Mouse (Mus musculus) thymus, adult 2 months (tissue): ENCODE measurements around the gene Dcakd. TPM values are rescaled to one million over a fixed set of nuclear protein-coding genes. Genes with fewer than 3 reads are reported as not detected.

Source experiments
- DNase-seq: peaks from one replicate; pipeline ENCODE4 v3.0.0; 2021
- H3K27ac ChIP-seq: fragments of 200-500 bp; 2 replicates; pipeline ENCODE4 v1.5.1; 2012; ENCODE audit warnings: low read length, control low read depth; ENCODE audit not compliant: control insufficient read depth, insufficient read depth
- H3K27me3 ChIP-seq: fragments of 200-500 bp; 2 replicates; pipeline ENCODE4 v1.6.1; 2012; ENCODE audit warnings: mild to moderate bottlenecking, low read length, moderate library complexity, mixed read lengths; ENCODE audit not compliant: control insufficient read depth, insufficient read depth
- H3K36me3 ChIP-seq: fragments of 200-500 bp; 2 replicates; pipeline ENCODE4 v1.6.1; 2012; ENCODE audit warnings: mild to moderate bottlenecking, low read length, moderate library complexity; ENCODE audit not compliant: control insufficient read depth, insufficient read depth
- H3K4me1 ChIP-seq: fragments of 200-500 bp; replicated peaks from 2 replicates; pipeline ENCODE4 v1.6.1; 2012; ENCODE audit warnings: low read length; ENCODE audit not compliant: control insufficient read depth, insufficient read depth
- H3K4me3 ChIP-seq: fragments of 200-500 bp; 2 replicates; pipeline ENCODE4 v1.5.1; 2012; ENCODE audit warnings: mild to moderate bottlenecking, low read length, control low read depth, moderate library complexity; ENCODE audit not compliant: control insufficient read depth, insufficient read depth
- CTCF ChIP-seq: fragments of 200-500 bp; IDR thresholded peaks from 2 replicates; pipeline ENCODE4 v1.5.1; 2012; ENCODE audit warnings: mild to moderate bottlenecking, control low read depth, low read length, moderate library complexity, borderline replicate concordance; ENCODE audit not compliant: control insufficient read depth, poor library complexity, insufficient read depth; ENCODE audit errors: extremely low read depth
- POLR2A ChIP-seq: fragments of 200-500 bp; IDR thresholded peaks from 2 replicates; pipeline ENCODE4 v1.6.1; 2012; ENCODE audit warnings: mild to moderate bottlenecking, low read length, control low read depth, moderate library complexity; ENCODE audit not compliant: control insufficient read depth, poor library complexity, insufficient read depth; ENCODE audit errors: extremely low read depth
- WGBS: fragments of 180-500 bp; shearing (Covaris S2); methylation state at CpG from one replicate; pipeline ENCODE4 v1.1.7; 2018; 5-methylcytosine and 5-hydroxymethylcytosine counted together
- polyA plus RNA-seq: library from polyadenylated mRNA; depleted of rRNA; stranded (reverse); fragments of >200 nt; gene quantifications from 2 replicates; pipeline ENCODE4 v1.2.3, GENCODE M21; 2012

Dcakd gene
- polyA plus RNA-seq, 1 experiment = 77.5 TPM

DNA sequence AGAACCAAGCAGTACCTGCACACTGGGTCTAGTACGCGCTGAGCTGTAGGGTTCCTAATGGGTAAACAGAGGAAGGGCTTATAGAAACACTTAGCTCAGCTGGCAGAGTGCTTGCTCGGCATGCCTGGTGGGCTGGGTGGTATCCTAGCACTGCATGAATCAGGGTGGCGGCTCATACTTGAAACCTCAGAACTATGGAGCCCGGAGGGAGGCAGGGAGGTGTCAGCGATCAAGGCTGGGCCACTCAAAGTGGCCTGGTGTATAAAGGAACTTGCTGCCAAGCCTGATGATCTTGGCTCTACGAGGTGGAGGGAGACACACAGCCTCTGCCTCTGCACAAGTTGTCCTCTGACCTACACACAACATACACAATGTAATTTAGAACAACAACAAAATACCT lies 19.6 kb downstream of the Dcakd start:
- DNase-seq = no peak
- WGBS = 95% methylated on average over 7 of the region's 7 CpGs
- TF ChIP-seq CTCF = no peak
- TF ChIP-seq POLR2A = no peak
- Histone ChIP-seq H3K27me3 (no peaks in the 10 kb centered on the region), H3K4me1 (peaks cover 4% of the 10 kb centered on the region), H3K4me3 (no peak overlapping the region), H3K27ac (no peak overlapping the region), H3K36me3 (no peaks in the 10 kb centered on the region)

DNA sequence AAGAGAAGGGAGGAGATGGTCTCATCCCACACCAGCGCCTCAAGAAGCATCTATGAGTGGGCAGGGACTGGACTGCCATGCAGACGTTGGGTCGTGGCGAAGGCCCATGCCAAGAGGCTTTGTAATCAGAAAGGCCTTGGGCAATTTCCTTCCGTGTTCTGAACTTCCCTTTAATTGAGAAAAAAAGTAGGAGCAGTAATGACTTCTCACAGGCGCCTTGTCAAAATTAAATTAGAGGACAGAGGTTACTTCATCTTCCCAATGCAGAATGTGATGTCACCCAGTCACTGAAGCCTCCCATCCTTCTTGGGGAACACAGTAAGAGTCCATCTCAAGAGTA lies 21.2 kb downstream of the Dcakd start:
- H3K27ac ChIP-seq = no peak overlapping the region
- no peak for TF ChIP-seq POLR2A
- peaks cover 4% of the 10 kb centered on the region for H3K4me1 ChIP-seq
- H3K27me3 ChIP-seq = no peaks in the 10 kb centered on the region
- H3K36me3 ChIP-seq = no peaks in the 10 kb centered on the region
- DNase-seq = no peak
- no peak overlapping the region for H3K4me3 ChIP-seq
- WGBS = 78% methylated on average over 6 of the region's 6 CpGs

DNA sequence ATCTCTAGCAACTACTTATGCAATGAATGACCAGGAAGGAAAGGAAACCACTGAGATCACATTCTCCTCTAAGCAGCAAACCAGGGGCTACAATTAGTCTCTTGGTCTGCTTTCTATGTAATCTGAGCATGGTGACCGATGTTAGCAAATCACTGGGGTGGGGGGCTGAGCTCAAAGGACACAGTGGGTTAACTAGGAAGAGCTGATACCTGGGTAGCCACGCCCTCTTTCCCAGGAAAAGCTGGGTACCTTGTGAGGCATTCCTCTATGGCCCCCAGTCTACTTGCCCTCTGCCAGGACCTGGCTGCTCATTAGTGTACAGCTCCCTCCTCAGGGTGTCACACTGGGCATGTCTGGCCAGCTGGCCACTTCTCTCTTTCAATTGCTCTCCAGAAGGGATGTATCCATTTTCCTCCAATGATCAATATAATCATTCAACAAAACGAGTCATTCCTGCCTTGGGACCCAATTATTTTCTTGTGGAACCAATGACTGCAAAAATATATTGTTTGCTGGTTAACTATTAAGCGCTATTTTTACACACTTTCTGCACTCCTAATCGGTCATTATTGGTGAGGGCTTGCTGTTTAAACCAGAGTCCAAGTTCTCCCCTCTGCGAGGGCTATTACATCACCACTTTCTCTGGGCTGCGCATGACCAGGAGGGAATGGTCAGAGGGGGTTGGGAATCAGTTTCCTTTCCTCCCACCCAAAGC lies 21.7 kb downstream of the Dcakd start:
- WGBS = 95% methylated on average over 7 of the region's 7 CpGs
- peaks cover 4% of the 10 kb centered on the region for H3K4me1 ChIP-seq
- no peaks in the 10 kb centered on the region for H3K36me3 ChIP-seq
- no peak overlapping the region for H3K4me3 ChIP-seq
- H3K27me3 ChIP-seq = no peaks in the 10 kb centered on the region
- TF ChIP-seq CTCF = no peak
- TF ChIP-seq POLR2A = no peak
- H3K27ac ChIP-seq = no peak overlapping the region
- DNase-seq = no peak

DNA sequence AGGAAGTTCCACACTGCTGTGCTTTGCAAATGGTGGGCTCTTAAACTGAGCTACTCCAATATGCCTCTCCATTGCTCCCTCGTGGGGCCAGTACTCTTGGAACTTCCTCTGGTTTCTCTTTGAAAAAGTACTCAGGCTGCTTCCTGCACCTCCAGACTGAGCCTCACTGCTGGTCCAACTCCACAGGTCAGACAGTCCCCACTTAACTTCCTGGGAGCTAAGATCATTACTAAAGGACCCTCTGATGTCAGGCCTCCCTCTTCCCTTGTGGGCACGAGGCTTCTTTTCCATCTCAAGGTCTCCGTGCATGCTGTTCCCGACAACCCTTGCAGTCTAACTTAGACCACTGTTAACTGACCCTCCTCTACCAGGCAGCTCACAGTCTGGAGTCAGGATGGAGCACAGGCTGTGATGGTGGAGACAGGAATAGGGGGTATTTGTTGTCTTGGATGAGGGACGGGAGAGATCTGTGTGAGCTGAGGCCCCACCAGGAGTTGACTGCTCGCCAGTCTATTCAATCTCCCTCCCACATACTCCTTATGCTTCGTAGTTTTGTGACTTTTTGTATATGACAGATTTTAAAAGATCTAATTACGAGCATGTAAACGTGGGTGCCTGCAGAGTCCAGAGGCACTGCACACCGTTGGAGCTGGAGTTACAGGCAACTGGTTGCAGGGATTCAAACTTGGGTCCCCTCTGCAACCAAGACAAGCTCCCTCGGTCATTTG lies 22.7 kb downstream of the Dcakd start:
- no peak overlapping the region for H3K4me3 ChIP-seq
- no peaks in the 10 kb centered on the region for H3K36me3 ChIP-seq
- no peaks in the 10 kb centered on the region for H3K27me3 ChIP-seq
- H3K27ac ChIP-seq = no peak overlapping the region
- no peak for DNase-seq
- peaks cover 4% of the 10 kb centered on the region for H3K4me1 ChIP-seq
- TF ChIP-seq POLR2A (no peak), CTCF (no peak)
- 84% methylated on average over 11 of the region's 11 CpGs for WGBS

DNA sequence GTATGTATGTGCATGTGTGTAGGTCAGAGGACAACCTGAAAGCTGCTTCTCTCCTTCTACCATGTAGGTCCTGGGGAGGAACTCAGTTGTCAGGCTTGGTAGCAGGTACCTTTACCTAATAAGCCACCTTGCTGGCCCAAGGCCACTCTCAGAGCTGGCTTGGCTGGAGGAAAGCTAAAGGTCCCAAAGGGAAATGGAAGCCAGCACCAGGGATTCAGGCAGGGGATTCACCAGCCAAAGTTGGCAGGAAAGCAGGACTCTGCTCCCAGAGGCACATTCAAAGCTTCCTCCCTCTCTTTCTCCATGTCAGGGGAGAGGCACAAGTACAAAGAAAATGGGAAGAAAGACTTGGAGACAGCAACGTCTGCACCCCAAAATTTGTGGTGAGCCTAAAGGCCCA lies 23.3 kb downstream of the Dcakd start:
- Histone ChIP-seq H3K27ac (no peak overlapping the region), H3K36me3 (no peaks in the 10 kb centered on the region), H3K4me3 (no peak overlapping the region), H3K27me3 (no peaks in the 10 kb centered on the region), H3K4me1 (peaks cover 9% of the 10 kb centered on the region)
- TF ChIP-seq CTCF = no peak
- TF ChIP-seq POLR2A = no peak
- WGBS = 37% methylated on average over 1 of the region's 1 CpGs
- no peak for DNase-seq

DNA sequence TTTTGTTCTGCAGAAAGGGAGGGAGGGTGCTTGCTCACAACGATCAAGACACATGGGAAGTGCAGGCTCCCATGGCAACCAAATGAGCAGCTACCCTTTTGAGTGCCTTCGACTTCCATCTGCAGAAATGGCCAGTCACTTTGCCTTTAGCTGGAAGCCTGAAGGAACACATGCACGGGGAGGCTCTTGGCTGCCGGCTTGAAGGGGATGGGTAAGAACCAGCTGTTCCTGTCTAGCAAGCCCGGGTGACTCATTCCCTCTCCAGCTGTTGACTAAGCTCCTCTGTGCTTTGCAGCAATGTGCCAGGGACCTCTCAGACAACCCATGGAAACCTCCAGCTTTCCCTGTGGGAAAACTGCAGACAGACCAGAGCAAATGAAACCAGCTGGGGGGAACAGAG lies 24.9 kb downstream of the Dcakd start:
- 78% methylated on average over 5 of the region's 5 CpGs for WGBS
- H3K27ac ChIP-seq = no peak overlapping the region
- TF ChIP-seq POLR2A (no peak), CTCF (no peak)

More for the DNA sequence above, 24.9 kb downstream of the Dcakd start:
- Histone ChIP-seq H3K27me3 (no peaks in the 10 kb centered on the region), H3K4me3 (no peak overlapping the region), H3K4me1 (peaks cover 26% of the 10 kb centered on the region), H3K36me3 (no peaks in the 10 kb centered on the region)
- DNase-seq = no peak
